Mouse (Mus musculus) cerebellum, adult 9-11 months (tissue): Measurements from ENCODE around the gene Gpr137b.
"Not testable (repeated sequence)": the region's sequence is repeated elsewhere in the genome, so short reads cannot be mapped to it uniquely, and the experiment has no call there.

Experiments
- DNase-seq: peaks from one replicate; pipeline ENCODE4 v3.0.0; 2022

Gene Gpr137b

GRCm38 (mm10) chr13:13393228-13394095, at the start of gene Gpr137b:
Gpr137b (minus strand) TSS chr13:13394014.
- peak; percentile 55 for DNase-seq

- DNase-seq = not testable (repeated sequence)
Measured at GRCm38 (mm10) chr13:13438112-13438953, 44.5 kb upstream of the Gpr137b start.

GRCm38 (mm10) chr13:13437460-13438015, 43.7 kb upstream of the Gpr137b start, which contains the start of gene Nid1:
Nid1 (plus strand) TSS chr13:13437551.
- DNase-seq = not testable (repeated sequence)

GRCm38 (mm10) chr13:13436161-13436560, 42.3 kb upstream of the Gpr137b start:
- not testable (repeated sequence) for DNase-seq

GRCm38 (mm10) chr13:13423301-13423700, 29.5 kb upstream of the Gpr137b start:
- DNase-seq = not testable (repeated sequence)

GRCm38 (mm10) chr13:13418859-13419258, 25.0 kb upstream of the Gpr137b start:
- not testable (repeated sequence) for DNase-seq

GRCm38 (mm10) chr13:13416007-13416337, 22.2 kb upstream of the Gpr137b start:
- not testable (repeated sequence) for DNase-seq

- DNase-seq = peak; percentile 11
Measured at GRCm38 (mm10) chr13:13415120-13416006, 21.5 kb upstream of the Gpr137b start.

GRCm38 (mm10) chr13:13414206-13414605, 20.4 kb upstream of the Gpr137b start:
- no peak for DNase-seq

- not testable (repeated sequence) for DNase-seq
Measured at GRCm38 (mm10) chr13:13405511-13405910, 11.7 kb upstream of the Gpr137b start.

- not testable (repeated sequence) for DNase-seq
Measured at GRCm38 (mm10) chr13:13404517-13405155, 10.8 kb upstream of the Gpr137b start.

GRCm38 (mm10) chr13:13403839-13404238, 10.0 kb upstream of the Gpr137b start:
- DNase-seq = not testable (repeated sequence)

GRCm38 (mm10) chr13:13403366-13403765, 9.6 kb upstream of the Gpr137b start:
- DNase-seq = not testable (repeated sequence)

GRCm38 (mm10) chr13:13402818-13403217, 9.0 kb upstream of the Gpr137b start:
- DNase-seq = not testable (repeated sequence)

GRCm38 (mm10) chr13:13400851-13401250, 7.0 kb upstream of the Gpr137b start:
- DNase-seq = not testable (repeated sequence)

GRCm38 (mm10) chr13:13394096-13394395, 232 bp upstream of the Gpr137b start:
- peak; percentile 16 for DNase-seq

GRCm38 (mm10) chr13:13378168-13378859, 15.5 kb downstream of the Gpr137b start:
- DNase-seq = not testable (repeated sequence)

GRCm38 (mm10) chr13:13377180-13377579, 16.6 kb downstream of the Gpr137b start:
- DNase-seq = no peak

GRCm38 (mm10) chr13:13373965-13374364, 19.8 kb downstream of the Gpr137b start:
- DNase-seq = not testable (repeated sequence)

- DNase-seq = not testable (repeated sequence)
Measured at GRCm38 (mm10) chr13:13371436-13371835, 22.4 kb downstream of the Gpr137b start.

GRCm38 (mm10) chr13:13366371-13366770, 27.4 kb downstream of the Gpr137b start:
- DNase-seq = not testable (repeated sequence)
